Mouse (Mus musculus) lung, postnatal 0 days (tissue): ENCODE data around the gene Mmd. TPM values are rescaled to one million over a fixed set of nuclear protein-coding genes. Genes with fewer than 3 reads are reported as not detected.

ENCODE experiments used
- ATAC-seq: fragments of 200-750 bp; cut with Nextera tagmentation; 2 replicates; pipeline ENCODE4 v1.8.0; 2017; ENCODE audit warnings: moderate library complexity
- DNase-seq: peaks from one replicate; pipeline ENCODE4 v3.0.0-alpha.2; 2016; ENCODE audit warnings: low spot score
- H3K27ac ChIP-seq: fragments of 300-500 bp; sonication (generic); 2 replicates; pipeline ENCODE4 v1.5.1; 2014; ENCODE audit warnings: antibody characterized with exemption, mild to moderate bottlenecking, low read length, mixed read lengths
- H3K27me3 ChIP-seq: fragments of 300-500 bp; sonication (generic); replicated peaks from 2 replicates; pipeline ENCODE4 v1.6.1; 2014; ENCODE audit warnings: low read length, mixed read lengths; ENCODE audit not compliant: insufficient read depth
- H3K36me3 ChIP-seq: fragments of 300-500 bp; sonication (generic); 2 replicates; pipeline ENCODE4 v1.6.1; 2014; ENCODE audit warnings: low read length, mixed read lengths; ENCODE audit not compliant: insufficient read depth
- H3K4me1 ChIP-seq: fragments of 300-500 bp; sonication (generic); 2 replicates; pipeline ENCODE4 v1.6.1; 2014; ENCODE audit warnings: antibody characterized with exemption, low read depth, low read length, mixed read lengths; ENCODE audit not compliant: insufficient read depth
- H3K4me2 ChIP-seq: fragments of 300-500 bp; sonication (generic); replicated peaks from 2 replicates; pipeline ENCODE4 v1.6.1; 2014; ENCODE audit warnings: low read depth, mild to moderate bottlenecking, low read length, moderate library complexity, mixed read lengths
- H3K4me3 ChIP-seq: fragments of 300-500 bp; sonication (generic); 2 replicates; pipeline ENCODE4 v1.5.1; 2014; ENCODE audit warnings: low read depth, low read length
- H3K9ac ChIP-seq: fragments of 300-500 bp; sonication (generic); replicated peaks from 2 replicates; pipeline ENCODE4 v1.6.1; 2014; ENCODE audit warnings: low read depth, mild to moderate bottlenecking
- H3K9me3 ChIP-seq: fragments of 300-500 bp; sonication (generic); 2 replicates; pipeline ENCODE4 v1.6.1; 2016; ENCODE audit warnings: low read length, mixed read lengths
- CTCF ChIP-seq: IDR thresholded peaks from 2 replicates; pipeline ENCODE4 v1.5.1; 2016; ENCODE audit warnings: antibody characterized with exemption, mild to moderate bottlenecking
- EP300 ChIP-seq: IDR thresholded peaks from 2 replicates; pipeline ENCODE4 v1.6.1; 2016; ENCODE audit warnings: antibody characterized with exemption, mild to moderate bottlenecking, control low read depth
- WGBS: fragments of 180-500 bp; shearing (Covaris S2); extraction: QIAGEN DNeasy Blood & Tissue Kit; methylation state at CpG from one replicate; pipeline ENCODE4 v1.1.7; 2014; 5-methylcytosine and 5-hydroxymethylcytosine counted together
- polyA plus RNA-seq: library from polyadenylated mRNA; unstranded; fragments of >200 nt; fragmentation: Nextera tagmentation; extraction: Ambion mirVana; gene quantifications from 2 replicates; pipeline ENCODE4 v1.2.1, GENCODE M21; 2015

The Mmd gene
- polyA plus RNA-seq, 1 experiment from 2014 or later, result 32.5 TPM

DNA sequence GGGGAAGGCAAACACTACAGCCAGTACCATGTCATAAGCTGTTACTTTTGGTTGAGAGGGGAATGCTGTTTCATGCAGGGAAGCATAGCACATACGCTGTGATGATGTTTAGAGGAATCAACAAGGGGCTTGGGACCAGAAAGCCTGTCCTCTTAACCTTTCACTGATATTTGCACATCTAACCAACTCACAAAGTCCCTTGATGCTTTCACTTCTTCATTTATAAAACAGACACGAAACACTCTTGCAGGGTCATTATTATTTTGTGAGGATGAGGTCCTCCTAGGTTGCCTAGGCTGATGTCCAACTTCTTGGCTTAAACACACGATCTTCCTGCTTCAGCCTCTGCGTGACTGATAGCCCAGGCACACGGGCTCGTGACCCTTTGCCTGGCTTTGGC is 3.6 kb upstream of the Mmd start:
- Histone ChIP-seq H3K4me2 (no peak overlapping the region), H3K9me3 (no peaks in the 10 kb centered on the region), H3K9ac (no peak overlapping the region), H3K27me3 (no peaks in the 10 kb centered on the region), H3K36me3 (no peaks in the 10 kb centered on the region), H3K4me1 (no peaks in the 10 kb centered on the region; the same call in none of the 2 replicates), H3K27ac (no peak overlapping the region), H3K4me3 (no peak overlapping the region)
- ATAC-seq (no peak), DNase-seq (no peak)
- TF ChIP-seq CTCF, result no peak
- TF ChIP-seq EP300, result no peak
- 54% methylated on average over 6 of the region's 6 CpGs for WGBS

DNA sequence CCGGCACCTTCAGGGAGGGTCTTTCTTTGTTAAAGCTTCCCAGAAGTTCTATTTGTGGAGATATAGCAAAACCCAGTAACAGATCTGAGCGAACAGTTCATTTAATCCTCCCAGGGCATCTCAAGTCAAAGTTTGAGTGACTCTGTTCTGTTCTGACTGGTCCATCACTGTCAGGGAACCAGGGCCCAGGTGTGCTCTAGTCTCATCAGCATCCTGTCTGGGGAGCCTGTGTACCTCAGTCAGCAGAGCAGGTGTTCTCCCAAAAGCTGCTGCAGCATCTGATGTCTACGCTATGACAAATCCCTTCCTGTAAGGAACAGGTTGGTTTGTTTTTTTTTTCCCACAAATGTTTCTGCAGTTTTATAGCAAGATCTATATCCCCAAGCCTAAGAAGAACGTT is 2.6 kb upstream of the Mmd start:
- ATAC-seq, result no peak
- no peak for TF ChIP-seq CTCF
- no peak for TF ChIP-seq EP300
- H3K36me3 ChIP-seq, result no peaks in the 10 kb centered on the region
- 73% methylated on average over 4 of the region's 4 CpGs for WGBS
- H3K4me2 ChIP-seq, result no peak overlapping the region
- H3K27ac ChIP-seq, result no peak overlapping the region
- H3K9me3 ChIP-seq, result no peaks in the 10 kb centered on the region
- no peak overlapping the region for H3K9ac ChIP-seq
- no peaks in the 10 kb centered on the region; the same call in none of the 2 replicates for H3K4me1 ChIP-seq
- no peak overlapping the region for H3K4me3 ChIP-seq
- DNase-seq, result no peak
- no peaks in the 10 kb centered on the region for H3K27me3 ChIP-seq

DNA sequence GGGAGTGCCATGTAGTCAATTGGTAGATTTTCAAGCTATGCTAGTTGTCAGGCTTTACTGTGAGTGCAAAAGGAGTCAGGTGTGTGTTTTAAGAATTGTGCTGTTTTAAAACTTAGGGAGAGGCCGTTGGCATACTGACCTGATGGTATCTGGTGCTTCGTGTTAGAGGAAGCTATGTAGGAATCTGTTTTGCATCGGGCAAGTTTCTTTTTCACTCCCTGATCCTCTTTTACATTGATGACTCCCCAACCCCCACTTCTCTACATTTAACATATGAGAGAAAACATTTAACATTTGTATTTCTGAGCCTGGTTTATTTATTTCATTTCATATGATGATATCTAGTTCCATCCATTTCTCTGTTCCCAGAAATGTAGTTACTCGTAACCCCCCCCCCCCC is 1.5 kb upstream of the Mmd start:
- DNase-seq, result no peak
- peaks cover 8% of the 10 kb centered on the region for H3K4me1 ChIP-seq
- TF ChIP-seq EP300 (no peak), CTCF (no peak)

DNA sequence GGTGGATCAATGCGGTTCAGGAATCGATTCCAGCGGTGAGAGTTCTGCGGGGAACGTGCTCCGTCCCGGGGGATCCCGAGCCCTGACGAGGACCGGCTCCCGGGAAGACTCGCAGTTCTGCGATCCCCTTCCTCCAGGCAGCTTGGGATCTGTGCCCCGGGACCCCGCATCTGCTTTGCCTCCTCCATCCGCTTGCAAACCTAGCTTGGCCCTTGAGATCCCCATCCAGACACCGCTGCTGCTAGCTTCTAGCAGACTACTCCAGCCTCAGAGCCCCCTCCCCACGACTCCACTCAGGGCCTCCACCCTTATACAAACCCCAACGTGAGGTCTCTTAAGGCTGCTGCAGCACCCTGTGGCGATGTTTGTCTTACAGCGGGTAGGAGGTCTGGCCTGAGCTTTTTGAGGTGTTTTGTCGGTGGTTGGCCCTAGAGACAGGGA is 465 bp downstream of the Mmd start:
- peak overlapping the region; percentile 89 for H3K9ac ChIP-seq
- H3K36me3 ChIP-seq, result no peaks in the 10 kb centered on the region
- under 1% methylated on average over 21 of the region's 22 CpGs for WGBS
- H3K4me1 ChIP-seq, result peaks cover 8% of the 10 kb centered on the region
- no peaks in the 10 kb centered on the region for H3K9me3 ChIP-seq
- peak; percentile 6 for ATAC-seq
- H3K27ac ChIP-seq, result peak overlapping the region; percentile 78
- H3K27me3 ChIP-seq, result no peaks in the 10 kb centered on the region
- peak overlapping the region; percentile 86 for H3K4me3 ChIP-seq
- no peak for TF ChIP-seq EP300
- TF ChIP-seq CTCF, result no peak
- H3K4me2 ChIP-seq, result peak overlapping the region; percentile 92
- DNase-seq, result peak; percentile 48

More for the DNA sequence above, 1.5 kb upstream of the Mmd start:
- no peaks in the 10 kb centered on the region for H3K27me3 ChIP-seq
- no peaks in the 10 kb centered on the region for H3K36me3 ChIP-seq
- H3K4me2 ChIP-seq, result no peak overlapping the region
- no peak overlapping the region for H3K4me3 ChIP-seq
- H3K27ac ChIP-seq, result no peak overlapping the region
- no peak overlapping the region for H3K9ac ChIP-seq
- ATAC-seq, result no peak
- H3K9me3 ChIP-seq, result no peaks in the 10 kb centered on the region
- WGBS, result 53% methylated on average over 4 of the region's 4 CpGs

DNA sequence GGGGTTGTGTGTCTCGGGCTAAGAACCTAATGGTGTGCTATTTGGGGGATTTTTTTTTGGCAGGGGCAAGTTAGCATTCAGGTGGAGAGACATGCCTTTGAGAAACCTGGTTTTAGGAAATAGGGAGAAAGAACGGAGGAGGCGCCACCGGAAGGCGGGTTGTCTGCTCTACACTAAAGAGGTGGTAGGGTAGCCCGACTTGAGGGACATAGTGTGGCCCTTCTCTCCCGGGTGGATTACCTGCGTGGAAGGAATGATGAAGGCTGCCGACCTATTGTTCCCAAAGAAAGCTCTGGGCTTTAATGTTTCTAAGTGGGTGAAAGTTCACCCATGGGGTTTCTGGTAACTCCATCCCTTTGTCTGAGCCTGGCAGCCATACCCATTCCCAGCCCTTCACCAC is 933 bp downstream of the Mmd start:
- H3K4me2 ChIP-seq, result peak overlapping the region; percentile 92
- peak overlapping the region; percentile 78; the same call in 1 of the 2 replicates for H3K27ac ChIP-seq
- H3K36me3 ChIP-seq, result no peaks in the 10 kb centered on the region
- ATAC-seq, result no peak
- WGBS, result 1% methylated on average over 9 of the region's 9 CpGs
- H3K9me3 ChIP-seq, result no peaks in the 10 kb centered on the region
- TF ChIP-seq CTCF, result 0 out of 2 replicates have a peak, but pooled peaks have one; percentile 9
- TF ChIP-seq EP300, result no peak
- peak overlapping the region; percentile 89 for H3K9ac ChIP-seq
- H3K4me1 ChIP-seq, result peaks cover 8% of the 10 kb centered on the region
- H3K27me3 ChIP-seq, result no peaks in the 10 kb centered on the region
- no peak for DNase-seq
- H3K4me3 ChIP-seq, result peak overlapping the region; percentile 86

DNA sequence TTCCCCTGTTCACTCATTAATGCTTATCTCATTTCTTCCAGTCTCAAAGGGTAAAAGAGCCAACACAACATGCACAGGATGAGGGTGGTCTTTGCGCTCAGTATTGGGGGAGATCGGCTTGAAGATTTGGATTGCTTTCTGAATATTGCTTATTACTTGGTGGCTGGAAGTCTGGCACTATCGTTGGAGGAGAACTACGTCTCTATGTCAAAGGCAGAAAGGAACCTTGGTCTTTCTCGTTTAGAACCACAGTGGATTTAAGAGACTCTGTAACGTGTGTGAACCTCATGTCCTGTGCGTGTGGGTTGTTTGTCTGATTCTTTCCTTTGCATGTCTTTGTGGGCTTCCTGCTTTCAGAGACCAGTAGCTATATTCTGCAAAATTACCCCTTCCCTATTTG is 1.5 kb downstream of the Mmd start:
- Histone ChIP-seq H3K27ac (no peak overlapping the region), H3K4me3 (peak overlapping the region; percentile 86), H3K9me3 (no peaks in the 10 kb centered on the region), H3K4me2 (peak overlapping the region; percentile 92), H3K9ac (0 out of 2 replicates have a peak overlapping the region, but pooled peaks have one; percentile 89), H3K36me3 (no peaks in the 10 kb centered on the region), H3K27me3 (no peaks in the 10 kb centered on the region), H3K4me1 (peaks cover 12% of the 10 kb centered on the region)
- no peak for DNase-seq
- TF ChIP-seq CTCF (no peak), EP300 (no peak)
- WGBS, result 27% methylated on average over 7 of the region's 7 CpGs
- ATAC-seq, result no peak

DNA sequence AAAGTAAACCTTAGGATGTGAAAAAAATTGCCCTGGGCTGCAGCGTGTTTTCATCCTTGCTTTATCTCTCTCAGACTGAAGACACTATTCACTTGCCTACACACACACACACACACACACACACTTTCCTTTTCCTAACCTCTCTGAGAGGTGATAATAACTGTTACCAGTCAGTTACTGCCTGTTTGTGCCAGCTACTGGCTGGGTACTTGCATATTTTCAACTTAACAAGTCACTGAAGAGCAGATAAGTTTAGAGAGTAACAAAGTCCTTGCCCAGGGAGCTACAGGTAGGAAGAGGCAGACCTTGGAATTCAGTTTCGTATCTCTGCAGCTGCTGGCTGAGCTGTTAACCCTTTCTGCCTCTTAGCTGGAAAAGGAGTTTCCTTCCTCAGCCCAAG is 2.7 kb downstream of the Mmd start:
- Histone ChIP-seq H3K4me1 (peaks cover 20% of the 10 kb centered on the region), H3K36me3 (no peaks in the 10 kb centered on the region), H3K27ac (peak overlapping the region; percentile 27; the same call in 1 of the 2 replicates), H3K27me3 (no peaks in the 10 kb centered on the region), H3K4me2 (peak overlapping the region; percentile 36), H3K9me3 (no peaks in the 10 kb centered on the region), H3K4me3 (no peak overlapping the region), H3K9ac (no peak overlapping the region)
- WGBS, result 23% methylated on average over 2 of the region's 2 CpGs
- DNase-seq (peak; percentile 57), ATAC-seq (no peak)
- TF ChIP-seq EP300 (peak; percentile 28; the same call in 1 of the 2 replicates), CTCF (no peak)
